Mouse (Mus musculus) embryonic fibroblast, embryonic 13.5 days (primary cell): ENCODE measurements around the gene Tex44. TPM values are rescaled to one million over a fixed set of nuclear protein-coding genes. Genes with fewer than 3 reads are reported as not detected.

Source experiments
- H3K27ac ChIP-seq: 2 replicates; pipeline ENCODE4 v1.5.1; 2012; ENCODE audit warnings: low read length, control low read depth, inconsistent platforms; ENCODE audit not compliant: insufficient read depth
- H3K4me1 ChIP-seq: 2 replicates; pipeline ENCODE4 v1.6.1; 2011; ENCODE audit warnings: low read length; ENCODE audit not compliant: control insufficient read depth, insufficient read depth
- H3K4me3 ChIP-seq: 2 replicates; pipeline ENCODE4 v1.5.1; 2011; ENCODE audit warnings: mild to moderate bottlenecking, control low read depth, low read length; ENCODE audit not compliant: insufficient read depth
- CTCF ChIP-seq: IDR thresholded peaks from 2 replicates; pipeline ENCODE4 v1.5.1; 2011; ENCODE audit warnings: mild to moderate bottlenecking, control low read depth, low read length, moderate library complexity, borderline replicate concordance; ENCODE audit not compliant: insufficient read depth
- POLR2A ChIP-seq: IDR thresholded peaks from 2 replicates; pipeline ENCODE4 v1.6.1; 2011; ENCODE audit warnings: low read depth, mild to moderate bottlenecking, control low read depth, low read length, moderate library complexity
- polyA plus RNA-seq: library from polyadenylated mRNA; stranded (reverse); fragments of >200 nt; gene quantifications from 2 replicates; pipeline ENCODE4 v1.2.4, GENCODE M21; 2011; ENCODE audit warnings: low read depth; ENCODE audit not compliant: missing spikeins, insufficient read length

The Tex44 gene
- not detected in 2 replicates for polyA plus RNA-seq

DNA sequence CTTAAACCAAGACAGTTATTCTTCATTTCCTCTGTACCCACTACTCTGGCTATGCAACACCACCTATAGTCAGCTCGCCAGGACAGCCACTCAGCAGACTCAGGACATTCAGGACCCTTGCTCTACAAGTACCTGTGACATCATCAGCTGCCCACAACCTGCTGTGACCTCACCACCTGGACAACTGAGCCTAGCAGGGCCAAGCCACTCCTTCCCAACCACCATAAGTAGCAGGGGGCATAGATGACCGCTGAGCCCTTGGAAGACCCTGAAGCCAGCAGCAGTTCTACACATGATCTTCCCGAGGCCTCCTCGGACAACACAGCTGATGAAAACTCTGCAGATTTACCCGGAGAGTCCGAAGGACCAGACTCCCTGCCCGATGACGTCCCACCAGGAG lies at the start of gene Tex44, which contains the start of gene Nmur1:
Tex44 (plus strand) TSS at position 202 of the 400 bp plus-strand sequence.
Nmur1 (minus strand) TSS at position 101 of the 400 bp plus-strand sequence.
- Histone ChIP-seq H3K27ac (no peak within 1 kb of the TSS), H3K4me3 (no peak within 1 kb of the TSS), H3K4me1 (no peaks in the 10 kb centered on the region)
- TF ChIP-seq POLR2A (no peak), CTCF (no peak)

GRCm38 (mm10) chr1:86376354-86376753 lies 49.8 kb upstream of the Tex44 start:
- no peak overlapping the region for H3K27ac ChIP-seq
- TF ChIP-seq CTCF (no peak), POLR2A (no peak)
- H3K4me3 ChIP-seq = no peak overlapping the region
- H3K4me1 ChIP-seq = no peaks in the 10 kb centered on the region

GRCm38 (mm10) chr1:86378662-86379061 lies 47.5 kb upstream of the Tex44 start:
- no peak overlapping the region for H3K4me3 ChIP-seq
- TF ChIP-seq CTCF = no peak
- no peak for TF ChIP-seq POLR2A
- no peaks in the 10 kb centered on the region for H3K4me1 ChIP-seq
- no peak overlapping the region for H3K27ac ChIP-seq

DNA sequence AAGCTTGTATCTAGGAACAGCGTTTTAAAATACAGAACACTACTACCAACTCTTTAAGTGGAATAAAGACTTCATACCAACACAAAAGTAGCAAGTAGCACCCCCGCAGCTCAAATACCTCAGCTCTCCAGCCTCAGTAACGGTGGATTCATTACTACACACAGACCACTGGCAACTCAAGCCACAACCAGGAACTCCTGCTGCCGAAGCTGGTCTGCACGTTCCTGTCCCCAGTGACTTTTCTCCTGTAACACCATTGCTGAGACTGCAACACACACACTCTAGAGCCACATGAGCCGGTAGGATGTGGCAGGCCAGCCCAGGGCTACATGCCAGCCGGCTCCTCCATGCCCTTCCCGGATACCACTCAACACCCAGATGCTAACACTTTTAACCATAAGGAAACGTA lies 47.0 kb upstream of the Tex44 start:
- Histone ChIP-seq H3K4me3 (no peak overlapping the region), H3K27ac (no peak overlapping the region), H3K4me1 (no peaks in the 10 kb centered on the region)
- no peak for TF ChIP-seq POLR2A
- no peak for TF ChIP-seq CTCF

GRCm38 (mm10) chr1:86381027-86381426 lies 45.1 kb upstream of the Tex44 start:
- no peaks in the 10 kb centered on the region for H3K4me1 ChIP-seq
- no peak overlapping the region for H3K4me3 ChIP-seq
- H3K27ac ChIP-seq = no peak overlapping the region
- TF ChIP-seq POLR2A = no peak
- peak; percentile 51; the same call in 1 of the 2 replicates for TF ChIP-seq CTCF

DNA sequence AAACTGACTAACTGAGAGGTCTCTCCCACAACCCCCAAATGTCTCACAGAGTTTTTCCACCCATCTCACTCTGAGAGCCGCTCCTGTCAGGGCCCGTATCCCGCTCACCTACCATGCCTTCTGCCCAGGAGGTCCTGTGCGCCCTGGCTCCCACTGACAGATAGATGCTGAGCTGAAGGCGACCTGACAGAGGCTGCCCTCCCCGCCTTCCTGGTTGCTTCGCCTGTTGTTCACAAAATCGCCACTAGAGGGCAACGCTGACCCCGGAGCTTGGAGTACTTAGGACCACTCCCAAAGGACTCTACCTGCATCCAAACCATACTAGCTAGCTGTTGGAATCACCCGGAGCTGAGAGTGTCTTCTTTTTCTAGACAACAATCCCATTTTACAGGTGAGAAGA lies 36.9 kb upstream of the Tex44 start:
- H3K4me3 ChIP-seq = no peak overlapping the region
- H3K4me1 ChIP-seq = no peaks in the 10 kb centered on the region
- TF ChIP-seq POLR2A = no peak
- TF ChIP-seq CTCF = peak; percentile 68; the same call in 1 of the 2 replicates
- no peak overlapping the region for H3K27ac ChIP-seq

GRCm38 (mm10) chr1:86391425-86391824 lies 34.7 kb upstream of the Tex44 start:
- Histone ChIP-seq H3K27ac (no peak overlapping the region), H3K4me1 (no peaks in the 10 kb centered on the region), H3K4me3 (no peak overlapping the region)
- no peak for TF ChIP-seq POLR2A
- no peak for TF ChIP-seq CTCF

DNA sequence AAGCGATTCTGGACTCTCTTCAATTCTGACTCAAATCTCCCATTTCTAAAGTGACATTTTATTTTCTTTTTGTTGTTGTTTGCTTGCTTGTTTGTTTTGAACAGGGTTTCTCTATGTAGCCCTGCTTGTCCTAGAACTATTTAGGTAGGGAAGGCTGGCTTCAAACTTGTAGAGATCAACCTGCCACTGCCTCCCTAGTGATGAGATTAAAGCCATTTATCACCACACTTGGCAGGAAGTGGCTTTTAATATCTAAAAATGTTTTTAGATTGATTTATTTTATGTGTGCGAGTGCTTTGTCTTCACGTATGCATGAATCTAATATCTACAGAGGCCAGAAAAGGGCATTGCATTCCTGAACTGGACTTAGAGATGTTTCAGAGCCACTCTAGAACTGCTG lies 32.9 kb upstream of the Tex44 start:
- no peak overlapping the region for H3K27ac ChIP-seq
- no peak overlapping the region for H3K4me3 ChIP-seq
- TF ChIP-seq CTCF (no peak), POLR2A (no peak)
- H3K4me1 ChIP-seq = no peaks in the 10 kb centered on the region

- Histone ChIP-seq H3K4me3 (no peak overlapping the region), H3K27ac (no peak overlapping the region), H3K4me1 (no peaks in the 10 kb centered on the region)
- TF ChIP-seq POLR2A = no peak
- TF ChIP-seq CTCF = no peak
These were observed 31.9 kb upstream of the Tex44 start for GRCm38 (mm10) chr1:86394246-86394645.

- Histone ChIP-seq H3K4me1 (peaks cover 4% of the 10 kb centered on the region; the same call in 1 of the 2 replicates), H3K4me3 (no peak overlapping the region), H3K27ac (no peak overlapping the region)
- TF ChIP-seq POLR2A (no peak), CTCF (no peak)
These were observed 30.2 kb upstream of the Tex44 start for GRCm38 (mm10) chr1:86395897-86396296.
